Mouse (Mus musculus) ES-E14 (cell line): ENCODE results near the gene Olfr494. TPM values are rescaled to one million over a fixed set of nuclear protein-coding genes. Genes with fewer than 3 reads are reported as not detected.

Experiments
- DNase-seq: peaks from one replicate; pipeline ENCODE4 v3.0.0-alpha.2; 2013; ENCODE audit warnings: low read depth, low spot score
- H3K27ac ChIP-seq: 2 replicates; pipeline ENCODE4 v1.5.1; 2012; ENCODE audit warnings: low read depth, mild to moderate bottlenecking, low read length, moderate library complexity, mixed read lengths; ENCODE audit not compliant: poor library complexity, insufficient read depth, severe bottlenecking
- H3K36me3 ChIP-seq: 2 replicates; pipeline ENCODE4 v1.6.1; 2012; ENCODE audit warnings: mild to moderate bottlenecking, low read length, moderate library complexity, mixed read lengths; ENCODE audit not compliant: control insufficient read depth, poor library complexity, insufficient read depth, severe bottlenecking
- H3K4me1 ChIP-seq, 2 experiments: fragments of 150-350 bp in 1 of 2; sonication (generic) in 1 of 2; 2 replicates each; pipeline ENCODE4 v1.6.1; 2012; ENCODE audit warnings: low read length in 2 of 2, mild to moderate bottlenecking in 1 of 2, mixed read lengths in 1 of 2; ENCODE audit not compliant: control insufficient read depth in 2 of 2, insufficient read depth in 2 of 2, poor library complexity in 1 of 2
- H3K4me3 ChIP-seq, 2 experiments: fragments of 150-350 bp in 1 of 2; sonication (generic) in 1 of 2; 2 replicates each; pipeline ENCODE4 v1.5.1; 2012; ENCODE audit warnings: low read length in 2 of 2, low read depth in 1 of 2, mild to moderate bottlenecking in 1 of 2, mixed read lengths in 1 of 2; ENCODE audit not compliant: insufficient read depth in 1 of 2, poor library complexity in 1 of 2, severe bottlenecking in 1 of 2
- H3K9ac ChIP-seq: 2 replicates; pipeline ENCODE4 v1.6.1; 2012; ENCODE audit warnings: low read depth, mild to moderate bottlenecking, low read length, mixed read lengths; ENCODE audit not compliant: poor library complexity, insufficient read depth, severe bottlenecking
- H3K9me3 ChIP-seq: fragments of 150-350 bp; sonication (generic); 2 replicates; pipeline ENCODE4 v1.6.1; 2012; ENCODE audit warnings: low read depth, mild to moderate bottlenecking, low read length; ENCODE audit not compliant: control insufficient read depth, insufficient read depth
- CHD2 ChIP-seq: IDR thresholded peaks from 2 replicates; pipeline ENCODE4 v1.6.1; 2014; ENCODE audit warnings: mild to moderate bottlenecking, low read depth, low read length, inconsistent platforms
- HCFC1 ChIP-seq: IDR thresholded peaks from 2 replicates; pipeline ENCODE4 v1.6.1; 2012; ENCODE audit warnings: low read length, inconsistent platforms, borderline replicate concordance; ENCODE audit not compliant: insufficient read depth
- MAFK ChIP-seq: IDR thresholded peaks from 2 replicates; pipeline ENCODE4 v1.6.1; 2014; ENCODE audit warnings: mild to moderate bottlenecking, low read depth, low read length, inconsistent platforms; ENCODE audit not compliant: insufficient read depth
- ZC3H11A ChIP-seq: IDR thresholded peaks from 2 replicates; pipeline ENCODE4 v1.6.1; 2012; ENCODE audit warnings: low read depth, mild to moderate bottlenecking, inconsistent platforms, low read length, borderline replicate concordance
- ZNF384 ChIP-seq: IDR thresholded peaks from 2 replicates; pipeline ENCODE4 v1.6.1; 2012; ENCODE audit warnings: low read depth, low read length, inconsistent platforms
- in situ Hi-C, 2 experiments: fragments of 600-800 bp; cut with MboI; formaldehyde crosslinking; loops; one replicate each; pipeline ENCODE4 v1.15.1; 2025; ENCODE audit warnings: low sequenced_read_pairs in 2 of 2, inconsistent platforms in 1 of 2; ENCODE audit not compliant: unreplicated experiment in 2 of 2
- total RNA-seq: library from RNA; depleted of rRNA; stranded (reverse); fragments of 300-350 nt; gene quantifications from 2 replicates; pipeline ENCODE4 v1.2.3, GENCODE M21; 2012; rRNA removed

Olfr494 gene
- total RNA-seq: not detected in 2 replicates

GRCm38 (mm10) chr7:108365035-108365434 lies at the start of gene Olfr494:
Gene Olfr494 (plus strand): TSS chr7:108365335.
- TF ChIP-seq ZC3H11A (no peak), CHD2 (no peak), HCFC1 (no peak), ZNF384 (no peak), MAFK (no peak)
- Histone ChIP-seq H3K9me3 (no peaks in the 10 kb centered on the region), H3K4me1 (no peaks in the 10 kb centered on the region), H3K27ac (no peak within 1 kb of the TSS), H3K9ac (no peak within 1 kb of the TSS), H3K4me3 (no peak within 1 kb of the TSS), H3K36me3 (no peaks in the 10 kb centered on the region)
- in situ Hi-C loops: no loop called here
- DNase-seq: no peak

GRCm38 (mm10) chr7:108323574-108323973 lies 41.6 kb upstream of the Olfr494 start, which contains the start of gene Olfr492:
Gene Olfr492 (minus strand): TSS chr7:108323674.
- in situ Hi-C loops: no loop called here
- H3K36me3 ChIP-seq: no peaks in the 10 kb centered on the region
- H3K27ac ChIP-seq: no peak within 1 kb of the TSS
- no peak within 1 kb of the TSS for H3K9ac ChIP-seq
- no peaks in the 10 kb centered on the region for H3K4me1 ChIP-seq
- TF ChIP-seq MAFK: no peak
- no peak for TF ChIP-seq HCFC1
- no peak for TF ChIP-seq ZC3H11A
- TF ChIP-seq ZNF384: no peak
- TF ChIP-seq CHD2: no peak
- DNase-seq: no peak
- no peaks in the 10 kb centered on the region for H3K9me3 ChIP-seq
- H3K4me3 ChIP-seq: no peak within 1 kb of the TSS

GRCm38 (mm10) chr7:108346879-108347278 lies 18.3 kb upstream of the Olfr494 start, which contains the start of gene Olfr493:
Gene Olfr493 (minus strand): TSS chr7:108346979.
- Histone ChIP-seq H3K27ac (no peak within 1 kb of the TSS), H3K9me3 (no peaks in the 10 kb centered on the region), H3K4me3 (no peak within 1 kb of the TSS), H3K9ac (no peak within 1 kb of the TSS), H3K4me1 (no peaks in the 10 kb centered on the region), H3K36me3 (no peaks in the 10 kb centered on the region)
- in situ Hi-C loops: no loop called here
- TF ChIP-seq HCFC1: no peak
- TF ChIP-seq MAFK: no peak
- TF ChIP-seq ZC3H11A: no peak
- TF ChIP-seq CHD2: no peak
- TF ChIP-seq ZNF384: no peak
- DNase-seq: no peak

- H3K4me3 ChIP-seq: no peak within 1 kb of the TSS
Measured at GRCm38 (mm10) chr7:108392867-108393266, 27.7 kb downstream of the Olfr494 start, which contains the start of gene Olfr495. Gene Olfr495 (plus strand): TSS chr7:108393167.

More at GRCm38 (mm10) chr7:108392867-108393266, 27.7 kb downstream of the Olfr494 start, which contains the start of gene Olfr495:
- Histone ChIP-seq H3K36me3 (no peaks in the 10 kb centered on the region), H3K4me1 (no peaks in the 10 kb centered on the region), H3K27ac (no peak within 1 kb of the TSS), H3K9ac (no peak within 1 kb of the TSS), H3K9me3 (no peaks in the 10 kb centered on the region)
- no peak for DNase-seq
- in situ Hi-C loops: no loop called here
- TF ChIP-seq MAFK (no peak), ZC3H11A (no peak), CHD2 (no peak), HCFC1 (no peak), ZNF384 (no peak)

Other genes starting within 250 kb of the Olfr494 start
- gene Olfr484, start 237.9 kb upstream of the Olfr494 start, total RNA-seq: not detected in 2 replicates
- gene Olfr485, start 205.5 kb upstream of the Olfr494 start, total RNA-seq: not detected in 2 replicates
- not detected in 2 replicates for gene Olfr486, start 192.6 kb upstream of the Olfr494 start, total RNA-seq
- gene Olfr487, start 150.7 kb upstream of the Olfr494 start, total RNA-seq: not detected in 2 replicates
- not detected in 2 replicates for gene Olfr488, start 107.0 kb upstream of the Olfr494 start, total RNA-seq
- not detected in 2 replicates for gene Olfr490, start 76.4 kb upstream of the Olfr494 start, total RNA-seq
- not detected in 2 replicates for gene Olfr491, start 51.9 kb upstream of the Olfr494 start, total RNA-seq
- not detected in 2 replicates for gene Olfr492, start 41.7 kb upstream of the Olfr494 start, total RNA-seq
- not detected in 2 replicates for gene Olfr493, start 18.4 kb upstream of the Olfr494 start, total RNA-seq
- not detected in 2 replicates for gene Olfr495, start 27.8 kb downstream of the Olfr494 start, total RNA-seq
- gene Olfr497, start 55.1 kb downstream of the Olfr494 start, total RNA-seq: not detected in 2 replicates
- gene Olfr498, start 100.0 kb downstream of the Olfr494 start, total RNA-seq: not detected in 2 replicates
- gene Olfr502, start 159.7 kb downstream of the Olfr494 start, total RNA-seq: not detected in 2 replicates
- gene Olfr503, start 179.2 kb downstream of the Olfr494 start, total RNA-seq: 0.36 TPM in 1 of 2 replicates, not detected in the other
- gene Olfr504, start 200.5 kb downstream of the Olfr494 start, total RNA-seq: not detected in 2 replicates
- gene Olfr506, start 245.5 kb downstream of the Olfr494 start, total RNA-seq: not detected in 2 replicates